Mouse (Mus musculus) forebrain, embryonic 16.5 days (tissue): ENCODE data around the gene Klhl32. TPM values are rescaled to one million over a fixed set of nuclear protein-coding genes. Genes with fewer than 3 reads are reported as not detected.
"Not testable (repeated sequence)": the region's sequence is repeated elsewhere in the genome, so short reads cannot be mapped to it uniquely, and the experiment has no call there.

Experiments
- ATAC-seq: fragments of 200-750 bp; cut with Nextera tagmentation; 2 replicates; pipeline ENCODE4 v1.8.0; 2017; ENCODE audit warnings: mild to moderate bottlenecking, moderate library complexity
- H3K27ac ChIP-seq: fragments of 300-500 bp; sonication (generic); 2 replicates; pipeline ENCODE4 v1.5.1; 2014; ENCODE audit warnings: low read length, control low read depth
- H3K27me3 ChIP-seq: fragments of 300-500 bp; sonication (generic); replicated peaks from 2 replicates; pipeline ENCODE4 v1.6.1; 2014; ENCODE audit warnings: low read length; ENCODE audit not compliant: control insufficient read depth, insufficient read depth
- H3K36me3 ChIP-seq: fragments of 300-500 bp; sonication (generic); 2 replicates; pipeline ENCODE4 v1.6.1; 2014; ENCODE audit not compliant: control insufficient read depth, insufficient read depth
- H3K4me1 ChIP-seq: fragments of 300-500 bp; sonication (generic); replicated peaks from 2 replicates; pipeline ENCODE4 v1.6.1; 2014; ENCODE audit warnings: low read length; ENCODE audit not compliant: control insufficient read depth, insufficient read depth
- H3K4me2 ChIP-seq: fragments of 300-500 bp; sonication (generic); 2 replicates; pipeline ENCODE4 v1.6.1; 2014; ENCODE audit warnings: mild to moderate bottlenecking, low read length, control low read depth
- H3K4me3 ChIP-seq: fragments of 300-500 bp; sonication (generic); replicated peaks from 2 replicates; pipeline ENCODE4 v1.5.1; 2014; ENCODE audit warnings: mild to moderate bottlenecking, low read length, control low read depth
- H3K9ac ChIP-seq: fragments of 300-500 bp; sonication (generic); replicated peaks from 2 replicates; pipeline ENCODE4 v1.6.1; 2014; ENCODE audit warnings: low read depth, low read length, control low read depth
- H3K9me3 ChIP-seq: fragments of 300-500 bp; sonication (generic); 2 replicates; pipeline ENCODE4 v1.6.1; 2016; ENCODE audit warnings: low read length; ENCODE audit not compliant: control insufficient read depth
- WGBS: fragments of 180-500 bp; shearing (Covaris S2); extraction: QIAGEN DNeasy Blood & Tissue Kit; methylation state at CpG from one replicate; pipeline ENCODE4 v1.1.7; 2014; 5-methylcytosine and 5-hydroxymethylcytosine counted together
- polyA plus RNA-seq: library from polyadenylated mRNA; unstranded; fragments of >200 nt; fragmentation: Nextera tagmentation; extraction: Ambion mirVana; gene quantifications from 2 replicates; pipeline ENCODE4 v1.2.1, GENCODE M21; 2015

The Klhl32 gene
- polyA plus RNA-seq, 1 experiment from 2014 or later, result 26.4 TPM

- 0 out of 2 replicates have a peak, but pooled peaks cover 2% of the 10 kb centered on the region for H3K4me1 ChIP-seq
- 50% methylated on average over 7 of the region's 7 CpGs for whole genome bisulfite sequencing
- no peak overlapping the region for H3K4me2 ChIP-seq
- H3K4me3 ChIP-seq, result no peak overlapping the region
- ATAC-seq, result peak; percentile 81
- no peaks in the 10 kb centered on the region for H3K36me3 ChIP-seq
- H3K9me3 ChIP-seq, result no peaks in the 10 kb centered on the region
- H3K27me3 ChIP-seq, result no peaks in the 10 kb centered on the region
- H3K9ac ChIP-seq, result no peak overlapping the region
- no peak overlapping the region for H3K27ac ChIP-seq
Measured at GRCm38 (mm10) chr4:24698528-24699117, 152.3 kb downstream of the Klhl32 start.

GRCm38 (mm10) chr4:24680080-24680479 is 170.8 kb downstream of the Klhl32 start:
- no peaks in the 10 kb centered on the region for H3K9me3 ChIP-seq
- no peaks in the 10 kb centered on the region for H3K36me3 ChIP-seq
- 0 out of 2 replicates have a peak, but pooled peaks have one; percentile 36 for ATAC-seq
- H3K4me2 ChIP-seq, result no peak overlapping the region
- no peak overlapping the region for H3K9ac ChIP-seq
- H3K4me3 ChIP-seq, result no peak overlapping the region
- H3K27ac ChIP-seq, result no peak overlapping the region
- no peaks in the 10 kb centered on the region for H3K27me3 ChIP-seq
- 58% methylated on average over 2 of the region's 2 CpGs for WGBS
- H3K4me1 ChIP-seq, result no peaks in the 10 kb centered on the region; the same call in 1 of the 2 replicates

- Histone ChIP-seq H3K36me3 (no peaks in the 10 kb centered on the region), H3K4me3 (peak overlapping the region; percentile 24), H3K27me3 (no peaks in the 10 kb centered on the region), H3K4me2 (peak overlapping the region; percentile 44), H3K4me1 (peaks cover 11% of the 10 kb centered on the region), H3K9me3 (no peaks in the 10 kb centered on the region), H3K9ac (no peak overlapping the region), H3K27ac (peak overlapping the region; percentile 65)
- WGBS, result 46% methylated on average over 10 of the region's 10 CpGs
- peak; percentile 75 for ATAC-seq
Measured at GRCm38 (mm10) chr4:24670007-24670406, 180.9 kb downstream of the Klhl32 start.

GRCm38 (mm10) chr4:24659218-24659617 is 191.7 kb downstream of the Klhl32 start:
- Histone ChIP-seq H3K4me3 (no peak overlapping the region), H3K36me3 (no peaks in the 10 kb centered on the region), H3K4me2 (no peak overlapping the region), H3K27ac (no peak overlapping the region), H3K9me3 (no peaks in the 10 kb centered on the region), H3K4me1 (no peaks in the 10 kb centered on the region), H3K27me3 (no peaks in the 10 kb centered on the region), H3K9ac (no peak overlapping the region)
- WGBS, result 72% methylated on average over 6 of the region's 6 CpGs
- peak; percentile 36; the same call in 1 of the 2 replicates for ATAC-seq

GRCm38 (mm10) chr4:24644735-24645134 is 206.2 kb downstream of the Klhl32 start:
- H3K36me3 ChIP-seq, H3K4me2 ChIP-seq, H3K9me3 ChIP-seq, H3K9ac ChIP-seq, H3K4me3 ChIP-seq, H3K4me1 ChIP-seq, H3K27me3 ChIP-seq, H3K27ac ChIP-seq, ATAC-seq: not testable (repeated sequence)
- WGBS, result 89% methylated on average over 6 of the region's 8 CpGs

GRCm38 (mm10) chr4:24642306-24642705 is 208.6 kb downstream of the Klhl32 start:
- 0 out of 2 replicates have a peak, but pooled peaks have one; percentile 36 for ATAC-seq
- no peak overlapping the region for H3K4me2 ChIP-seq
- no peaks in the 10 kb centered on the region for H3K4me1 ChIP-seq
- H3K36me3 ChIP-seq, result no peaks in the 10 kb centered on the region
- H3K4me3 ChIP-seq, result no peak overlapping the region
- no peak overlapping the region for H3K9ac ChIP-seq
- no peak overlapping the region for H3K27ac ChIP-seq
- H3K9me3 ChIP-seq, result no peaks in the 10 kb centered on the region
- no peaks in the 10 kb centered on the region for H3K27me3 ChIP-seq
- WGBS, result 48% methylated on average over 2 of the region's 2 CpGs

GRCm38 (mm10) chr4:24631177-24631911 is 219.6 kb downstream of the Klhl32 start:
- H3K36me3 ChIP-seq, result no peaks in the 10 kb centered on the region
- H3K27me3 ChIP-seq, result no peaks in the 10 kb centered on the region
- peak; percentile 81 for ATAC-seq
- peak overlapping the region; percentile 70 for H3K27ac ChIP-seq
- peak overlapping the region; percentile 21 for H3K4me2 ChIP-seq
- WGBS, result 31% methylated on average over 9 of the region's 9 CpGs
- no peaks in the 10 kb centered on the region for H3K9me3 ChIP-seq
- H3K4me1 ChIP-seq, result peaks cover 20% of the 10 kb centered on the region
- H3K4me3 ChIP-seq, result no peak overlapping the region
- H3K9ac ChIP-seq, result no peak overlapping the region; the same call in 1 of the 2 replicates

GRCm38 (mm10) chr4:24630430-24630829 is 220.5 kb downstream of the Klhl32 start:
- no peak for ATAC-seq
- no peaks in the 10 kb centered on the region for H3K36me3 ChIP-seq
- H3K9me3 ChIP-seq, result no peaks in the 10 kb centered on the region
- WGBS, result 42% methylated on average over 2 of the region's 2 CpGs
- H3K27me3 ChIP-seq, result no peaks in the 10 kb centered on the region
- H3K9ac ChIP-seq, result no peak overlapping the region
- no peak overlapping the region for H3K27ac ChIP-seq
- no peak overlapping the region for H3K4me2 ChIP-seq
- H3K4me1 ChIP-seq, result peaks cover 20% of the 10 kb centered on the region
- no peak overlapping the region for H3K4me3 ChIP-seq

- H3K4me2 ChIP-seq, result no peak overlapping the region
- H3K27ac ChIP-seq, result no peak overlapping the region
- no peak overlapping the region for H3K4me3 ChIP-seq
- no peaks in the 10 kb centered on the region for H3K9me3 ChIP-seq
- H3K9ac ChIP-seq, result no peak overlapping the region
- ATAC-seq, result no peak
- H3K36me3 ChIP-seq, result no peaks in the 10 kb centered on the region
- peaks cover 16% of the 10 kb centered on the region for H3K4me1 ChIP-seq
- H3K27me3 ChIP-seq, result no peaks in the 10 kb centered on the region
- WGBS, result 66% methylated on average over 1 of the region's 1 CpGs
Measured at GRCm38 (mm10) chr4:24627871-24628270, 223.1 kb downstream of the Klhl32 start.
